Comparison of ENCODE assay signal across 9 mouse cellular contexts in genomic region chr9:83488491-83489210, GRCm38 (mm10). TPM values are rescaled to one million over a fixed set of nuclear protein-coding genes. Genes with fewer than 3 reads are reported as not detected.
A peak's percentile ranks its signal among the peaks of the same experiment; 100 is the strongest.
DNase-seq lines count a peak whose midpoint lies in the region; ATAC-seq and TF ChIP-seq lines count a peak whose summit lies in the region.
"Had no signal": no experiment of that assay in that cellular context is flagged by ENCODE, and none has a peak within 500 bp of the region (broad histone marks: within the 10 kb centered on the region; RNA-seq: fewer than 3 reads in every experiment).

No protein-coding gene starts in this region.

- H3K9me3 ChIP-seq in limb, embryonic 10.5 days (replicated peaks), result no peaks in the 10 kb centered on the region
- H3K9me3 ChIP-seq: megakaryocyte, embryonic 14.5 days had no signal

- peak; percentile 79 for ATAC-seq in frontal cortex, adult (ENCODE audit: low TSS enrichment)

- H3K27me3 ChIP-seq in kidney, adult 2 months (replicated peaks; ENCODE audit: control insufficient read depth, insufficient read depth, low read length), result no peaks in the 10 kb centered on the region
- no peaks in the 10 kb centered on the region for H3K27me3 ChIP-seq in limb, embryonic 10.5 days (ENCODE audit: low read depth, poor library complexity, severe bottlenecking)
- H3K27me3 ChIP-seq: megakaryocyte, embryonic 14.5 days had no signal

- no peak overlapping the region for H3K4me3 ChIP-seq in kidney, adult 2 months (ENCODE audit: insufficient read depth, low read depth, low read length)
- no peak overlapping the region for H3K4me3 ChIP-seq in limb, embryonic 10.5 days
- H3K4me3 ChIP-seq: megakaryocyte, embryonic 14.5 days had no signal

- no peaks in the 10 kb centered on the region for H3K4me1 ChIP-seq in kidney, adult 2 months (ENCODE audit: control insufficient read depth, insufficient read depth, low read length)
- H3K4me1 ChIP-seq in limb, embryonic 10.5 days, result no peaks in the 10 kb centered on the region

- no peak for TF ChIP-seq CTCF in kidney, adult 2 months (conservative IDR thresholded peaks at IDR 0.05; ENCODE audit: insufficient read depth, insufficient read length, low read depth, low read length)

- no peaks in the 10 kb centered on the region for H3K36me3 ChIP-seq in kidney, adult 2 months (ENCODE audit: control insufficient read depth, insufficient read depth, low read length)
- H3K36me3 ChIP-seq in limb, embryonic 10.5 days, result no peaks in the 10 kb centered on the region

- peak; percentile 19 for DNase-seq in kidney, adult 2 months
- no peak for DNase-seq in kidney, postnatal 25 days
- DNase-seq in brain, adult 2 months (ENCODE audit: low read depth, low spot score), result peak; percentile 68
- peak; percentile 21 to 45 for DNase-seq in layer of hippocampus, adult 8-10 months (ENCODE audit: low spot score in 2 of 2)
- DNase-seq in retina, adult 2 months (ENCODE audit: low read depth, low spot score), result peak; percentile 26
- DNase-seq in limb, embryonic 10.5 days (ENCODE audit: low spot score), result no peak
- no peak for DNase-seq in urinary bladder, postnatal 10 days (ENCODE audit: low spot score)

- WGBS in kidney, adult 2 months, result 25% methylated on average over 15 of the region's 15 CpGs
- 60% methylated on average over 15 of the region's 15 CpGs for WGBS in limb, embryonic 10.5 days

- TF ChIP-seq POLR2A in kidney, adult 2 months (IDR thresholded peaks at IDR 0.05; ENCODE audit: low read depth, low read length), result no peak

- no peak overlapping the region for H3K27ac ChIP-seq in kidney, adult 2 months (ENCODE audit: insufficient read depth, low read depth, low read length)
- no peak overlapping the region for H3K27ac ChIP-seq in limb, embryonic 10.5 days

RNA-seq across cellular contexts. Expression of gene Lca5, which starts 47.7 kb away (rescaled TPM):
- 0.48 and 0.60 TPM in 2 replicates for polyA plus RNA-seq in kidney, adult 2 months (2012; rRNA removed)
- 10 to 100 TPM; 13.6 to 14.9 (median 14.3) TPM for total RNA-seq in layer of hippocampus, adult 8-10 months (2022)
- polyA plus RNA-seq in limb, embryonic 10.5 days (2016; fragmentation: Nextera tagmentation; extraction: Ambion mirVana), result 15.6 and 17.3 TPM in 2 replicates

RNA-seq across cellular contexts. Expression of gene Sh3bgrl2, which starts 59.5 kb away (rescaled TPM):
- 10.5 and 12.1 TPM in 2 replicates for polyA plus RNA-seq in kidney, adult 2 months (2012; rRNA removed)
- total RNA-seq in layer of hippocampus, adult 8-10 months (2022), result 10 to 100 TPM; 31.1 to 33.7 (median 31.4) TPM
- polyA plus RNA-seq in limb, embryonic 10.5 days (2016; fragmentation: Nextera tagmentation; extraction: Ambion mirVana), result 9.2 and 10.9 TPM in 2 replicates

Comparison
In these comparisons a context has a peak if more than half of its experiments do, and no peak if none do; other contexts are left out.
1. DNase-seq: peak in kidney, adult 2 months (single experiment), brain, adult 2 months (single experiment), layer of hippocampus, adult 8-10 months (2 of 2) and retina, adult 2 months (single experiment); none in kidney, postnatal 25 days (0 of 2), limb, embryonic 10.5 days (single experiment) and urinary bladder, postnatal 10 days (single experiment).
2. RNA of gene Lca5, which starts 47.7 kb away (polyA plus RNA-seq): 15.6 to 17.3 TPM in limb, embryonic 10.5 days; 0.48 to 0.60 TPM in kidney, adult 2 months; every median in the first group is over 10 times any median in the second.